Mouse (Mus musculus) small intestine, adult 2 months (tissue): ENCODE results near the gene Ppp1r1b. TPM values are rescaled to one million over a fixed set of nuclear protein-coding genes. Genes with fewer than 3 reads are reported as not detected.

Experiments
- H3K27ac ChIP-seq: fragments of 200-500 bp; 2 replicates; pipeline ENCODE4 v1.5.1; 2012; ENCODE audit warnings: low read depth, low read length, control low read depth, inconsistent platforms; ENCODE audit not compliant: insufficient read depth
- H3K27me3 ChIP-seq: fragments of 200-500 bp; 2 replicates; pipeline ENCODE4 v1.6.1; 2012; ENCODE audit warnings: mild to moderate bottlenecking, moderate library complexity, low read length, inconsistent platforms; ENCODE audit not compliant: control insufficient read depth, insufficient read depth
- H3K36me3 ChIP-seq: fragments of 200-500 bp; 2 replicates; pipeline ENCODE4 v1.6.1; 2012; ENCODE audit warnings: mild to moderate bottlenecking, low read length, control low read depth, inconsistent platforms; ENCODE audit not compliant: control insufficient read depth, insufficient read depth
- H3K4me1 ChIP-seq: fragments of 200-500 bp; 2 replicates; pipeline ENCODE4 v1.6.1; 2012; ENCODE audit warnings: low read length, inconsistent platforms, mixed read lengths; ENCODE audit not compliant: control insufficient read depth, insufficient read depth, insufficient read length
- H3K4me3 ChIP-seq: fragments of 200-500 bp; 2 replicates; pipeline ENCODE4 v1.5.1; 2012; ENCODE audit warnings: low read depth, mild to moderate bottlenecking, control low read depth, inconsistent platforms, low read length, moderate library complexity
- CTCF ChIP-seq: fragments of 200-500 bp; IDR thresholded peaks from 2 replicates; pipeline ENCODE4 v1.5.1; 2012; ENCODE audit warnings: low read depth, mild to moderate bottlenecking, control low read depth, inconsistent platforms, low read length, moderate library complexity, mixed read lengths; ENCODE audit not compliant: insufficient replicate concordance, insufficient read length; ENCODE audit errors: extremely low read depth
- POLR2A ChIP-seq: fragments of 200-500 bp; IDR thresholded peaks from 2 replicates; pipeline ENCODE4 v1.6.1; 2012; ENCODE audit warnings: low read depth, mild to moderate bottlenecking, control low read depth, inconsistent platforms, low read length, moderate library complexity
- WGBS: fragments of 180-500 bp; shearing (Covaris S2); methylation state at CpG from one replicate; pipeline ENCODE4 v1.1.7; 2018; 5-methylcytosine and 5-hydroxymethylcytosine counted together
- polyA plus RNA-seq: library from polyadenylated mRNA; depleted of rRNA; stranded (reverse); fragments of >200 nt; gene quantifications from 2 replicates; pipeline ENCODE4 v1.2.3, GENCODE M21; 2012

The Ppp1r1b gene
- polyA plus RNA-seq, 1 experiment, result 270 TPM

GRCm38 (mm10) chr11:98340597-98340996 is 7.6 kb upstream of the Ppp1r1b start:
- H3K4me3 ChIP-seq, result no peak overlapping the region
- no peaks in the 10 kb centered on the region for H3K36me3 ChIP-seq
- 53% methylated on average over 4 of the region's 4 CpGs for WGBS
- no peak overlapping the region for H3K27ac ChIP-seq
- peaks cover 6% of the 10 kb centered on the region for H3K4me1 ChIP-seq
- TF ChIP-seq CTCF, result no peak
- no peak for TF ChIP-seq POLR2A
- H3K27me3 ChIP-seq, result peaks cover 32% of the 10 kb centered on the region

GRCm38 (mm10) chr11:98341174-98341573 is 7.0 kb upstream of the Ppp1r1b start:
- Histone ChIP-seq H3K4me1 (peaks cover 7% of the 10 kb centered on the region), H3K27ac (no peak overlapping the region), H3K36me3 (no peaks in the 10 kb centered on the region), H3K27me3 (peaks cover 30% of the 10 kb centered on the region), H3K4me3 (no peak overlapping the region)
- TF ChIP-seq POLR2A (no peak), CTCF (no peak)
- WGBS, result 81% methylated on average over 4 of the region's 4 CpGs

- peaks cover 19% of the 10 kb centered on the region for H3K27me3 ChIP-seq
- H3K4me3 ChIP-seq, result peak overlapping the region; percentile 64
- 1% methylated on average over 29 of the region's 29 CpGs for WGBS
Observed at GRCm38 (mm10) chr11:98342000-98342945, 5.9 kb upstream of the Ppp1r1b start.

DNA sequence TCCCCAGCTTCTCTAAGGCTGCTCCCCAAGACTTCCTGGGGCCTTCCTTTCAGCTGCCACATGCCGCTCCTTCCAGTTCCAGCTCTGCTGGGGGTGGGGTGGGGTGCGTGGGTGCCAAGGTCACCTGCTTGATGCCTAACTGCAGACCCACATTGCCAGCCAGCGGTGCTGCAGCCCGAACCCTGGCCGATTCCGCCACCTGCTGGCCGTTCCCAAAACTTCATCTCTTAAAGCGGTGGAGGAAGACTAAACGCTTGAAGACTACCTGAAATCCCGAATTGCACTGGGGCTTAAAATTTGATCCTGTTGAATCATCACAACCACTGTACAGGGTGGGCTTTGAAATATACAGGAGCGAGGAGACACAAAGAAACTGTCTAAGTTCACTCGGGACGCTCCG is 3.0 kb upstream of the Ppp1r1b start:
- Histone ChIP-seq H3K4me3 (peak overlapping the region; percentile 43), H3K36me3 (no peaks in the 10 kb centered on the region), H3K27ac (no peak overlapping the region), H3K4me1 (peaks cover 15% of the 10 kb centered on the region), H3K27me3 (no peaks in the 10 kb centered on the region; the same call in 1 of the 2 replicates)
- TF ChIP-seq POLR2A, result no peak
- peak; percentile 82 for TF ChIP-seq CTCF
- under 1% methylated on average over 14 of the region's 14 CpGs for WGBS

More at GRCm38 (mm10) chr11:98342000-98342945, 5.9 kb upstream of the Ppp1r1b start:
- TF ChIP-seq POLR2A (no peak), CTCF (peak; percentile 100)
- Histone ChIP-seq H3K4me1 (peaks cover 12% of the 10 kb centered on the region), H3K27ac (no peak overlapping the region), H3K36me3 (no peaks in the 10 kb centered on the region)

- H3K27ac ChIP-seq, result no peak overlapping the region
- WGBS, result 17% methylated on average over 9 of the region's 9 CpGs
Observed at GRCm38 (mm10) chr11:98346168-98346567, 2.0 kb upstream of the Ppp1r1b start.

GRCm38 (mm10) chr11:98347385-98348082 is 670 bp upstream of the Ppp1r1b start:
- Histone ChIP-seq H3K27me3 (no peaks in the 10 kb centered on the region; the same call in 1 of the 2 replicates), H3K36me3 (peaks cover 10% of the 10 kb centered on the region), H3K4me3 (peak overlapping the region; percentile 86), H3K4me1 (peaks cover 22% of the 10 kb centered on the region), H3K27ac (no peak overlapping the region)
- WGBS, result 13% methylated on average over 10 of the region's 12 CpGs
- TF ChIP-seq CTCF (no peak), POLR2A (no peak)

More at GRCm38 (mm10) chr11:98346168-98346567, 2.0 kb upstream of the Ppp1r1b start:
- no peaks in the 10 kb centered on the region; the same call in 1 of the 2 replicates for H3K27me3 ChIP-seq
- TF ChIP-seq CTCF (no peak), POLR2A (no peak)
- H3K4me1 ChIP-seq, result peaks cover 15% of the 10 kb centered on the region
- H3K36me3 ChIP-seq, result peaks cover 7% of the 10 kb centered on the region
- H3K4me3 ChIP-seq, result peak overlapping the region; percentile 24; the same call in 1 of the 2 replicates

DNA sequence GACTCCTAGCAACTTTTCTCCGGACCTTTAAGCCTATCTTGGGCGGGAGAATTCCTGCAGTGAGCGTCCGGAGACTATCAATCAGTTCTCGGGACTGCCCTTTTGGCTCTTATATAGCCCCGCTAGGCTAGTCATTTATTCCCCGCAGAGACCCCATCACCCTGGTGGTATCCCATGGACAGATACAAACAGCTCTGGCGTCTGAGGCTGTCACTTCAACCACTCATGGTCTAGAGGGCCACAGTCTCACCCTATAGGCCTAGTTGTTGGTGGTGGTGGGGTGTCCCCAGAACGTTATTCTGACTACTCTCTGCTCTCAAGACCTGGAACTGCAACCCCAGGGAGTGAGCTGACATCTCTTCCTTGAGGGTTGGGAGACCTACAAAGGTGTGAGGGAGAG is 1.1 kb downstream of the Ppp1r1b start:
- Histone ChIP-seq H3K27me3 (no peaks in the 10 kb centered on the region; the same call in 1 of the 2 replicates), H3K27ac (peak overlapping the region; percentile 99), H3K4me1 (peaks cover 31% of the 10 kb centered on the region), H3K36me3 (peaks cover 18% of the 10 kb centered on the region), H3K4me3 (peak overlapping the region; percentile 86)
- TF ChIP-seq CTCF (no peak), POLR2A (no peak)
- 9% methylated on average over 9 of the region's 9 CpGs for WGBS
